18 mouse cellular contexts compared by ENCODE assay signal in the genomic region with DNA sequence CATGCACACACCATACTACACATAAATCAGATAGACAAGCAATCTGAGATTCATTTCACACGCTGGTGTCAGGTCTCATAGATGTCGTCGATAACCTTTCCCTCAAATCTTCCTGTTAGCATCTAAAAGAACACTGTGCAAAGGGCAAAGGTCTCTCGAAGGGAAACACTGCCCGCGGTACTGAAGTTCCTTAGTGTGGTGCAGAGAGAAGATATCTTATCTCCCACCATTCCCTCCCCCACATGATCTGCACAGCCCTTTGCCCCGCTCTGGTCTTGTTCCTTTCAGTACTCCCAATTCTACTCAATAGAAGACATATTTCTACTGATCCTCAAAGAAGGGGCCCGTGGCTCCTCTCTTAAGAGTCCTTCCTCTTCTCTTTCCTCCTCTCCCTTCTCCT. TPM values are rescaled to one million over a fixed set of nuclear protein-coding genes. Genes with fewer than 3 reads are reported as not detected.
"Had no signal": no experiment of that assay in that cellular context is flagged by ENCODE, and none has a peak within 500 bp of the region (broad histone marks: within the 10 kb centered on the region; RNA-seq: fewer than 3 reads in every experiment).

No protein-coding gene starts in this region.

- ATAC-seq: lung, postnatal 0 days had no signal

- H3K4me2 ChIP-seq: lung, embryonic 15.5 days; midbrain, embryonic 12.5 days; neural tube, embryonic 12.5 days; stomach, embryonic 15.5 days had no signal

- H3K27me3 ChIP-seq: midbrain, embryonic 12.5 days had no signal

- H3K9me3 ChIP-seq: lung, embryonic 15.5 days; midbrain, embryonic 12.5 days; neural tube, embryonic 12.5 days; stomach, embryonic 15.5 days had no signal

- H3K4me1 ChIP-seq: lung, embryonic 15.5 days; stomach, embryonic 15.5 days had no signal

- H3K36me3 ChIP-seq: lung, embryonic 15.5 days; midbrain, embryonic 12.5 days; neural tube, embryonic 12.5 days; stomach, embryonic 15.5 days had no signal

- H3K4me3 ChIP-seq: lung, embryonic 15.5 days; megakaryocyte, embryonic 14.5 days; midbrain, embryonic 12.5 days; neural tube, embryonic 12.5 days; stomach, embryonic 15.5 days had no signal

- H3K27ac ChIP-seq: liver, embryonic 14.5 days; lung, embryonic 15.5 days; macrophage; midbrain, embryonic 12.5 days; neural tube, embryonic 12.5 days; stomach, embryonic 15.5 days; stomach, postnatal 0 days had no signal

- DNase-seq: lung, adult 2 months; lung, postnatal 14 days; lung, postnatal 36 days; midbrain, embryonic 14.5 days; right cerebral cortex, postnatal 14 days; thymus, adult 18-20 months; thymus, postnatal 14 days; thymus, postnatal 36 days had no signal

- H3K9ac ChIP-seq: liver, embryonic 14.5 days; lung, embryonic 15.5 days; midbrain, embryonic 12.5 days; neural tube, embryonic 12.5 days; stomach, embryonic 15.5 days had no signal

RNA-seq across cellular contexts. Expression of gene Rspo1, which starts 16.7 kb away (rescaled TPM):
- total RNA-seq: monocyte, adult 5-6 weeks had no signal
- polyA plus RNA-seq: macrophage had no signal
